Mouse (Mus musculus) limb, embryonic 11.5 days (tissue): Measurements from ENCODE around the gene Hsdl2. TPM values are rescaled to one million over a fixed set of nuclear protein-coding genes. Genes with fewer than 3 reads are reported as not detected.

Experiments used
- ATAC-seq: fragments of 200-750 bp; cut with Nextera tagmentation; 2 replicates; pipeline ENCODE4 v1.8.0; 2017; ENCODE audit warnings: low read depth; ENCODE audit not compliant: insufficient number of reproducible peaks, low FRiP score, low TSS enrichment
- DNase-seq: peaks from one replicate; pipeline ENCODE4 v3.0.0-alpha.2; 2015; ENCODE audit warnings: low spot score
- H3K27ac ChIP-seq: fragments of 300-500 bp; sonication (generic); replicated peaks from 2 replicates; pipeline ENCODE4 v1.5.1; 2014; ENCODE audit warnings: low read depth, mild to moderate bottlenecking, low read length
- H3K27me3 ChIP-seq: fragments of 300-500 bp; sonication (generic); 2 replicates; pipeline ENCODE4 v1.6.1; 2014; ENCODE audit warnings: mild to moderate bottlenecking, low read length, mixed read lengths; ENCODE audit not compliant: control insufficient read depth, insufficient read depth
- H3K36me3 ChIP-seq: fragments of 300-500 bp; sonication (generic); 2 replicates; pipeline ENCODE4 v1.6.1; 2014; ENCODE audit warnings: mild to moderate bottlenecking, low read length, moderate library complexity, mixed read lengths; ENCODE audit not compliant: control insufficient read depth, insufficient read depth
- H3K4me1 ChIP-seq: fragments of 300-500 bp; sonication (generic); 2 replicates; pipeline ENCODE4 v1.6.1; 2014; ENCODE audit warnings: low read length, mixed read lengths; ENCODE audit not compliant: control insufficient read depth, insufficient read depth
- H3K4me2 ChIP-seq: fragments of 300-500 bp; sonication (generic); 2 replicates; pipeline ENCODE4 v1.6.1; 2014; ENCODE audit warnings: low read depth, mild to moderate bottlenecking, moderate library complexity; ENCODE audit not compliant: severe bottlenecking
- H3K4me3 ChIP-seq: fragments of 300-500 bp; sonication (generic); 2 replicates; pipeline ENCODE4 v1.5.1; 2014; ENCODE audit warnings: low read depth, low read length
- H3K9ac ChIP-seq: fragments of 300-500 bp; sonication (generic); 2 replicates; pipeline ENCODE4 v1.6.1; 2014; ENCODE audit warnings: mild to moderate bottlenecking, low read length
- H3K9me3 ChIP-seq: fragments of 300-500 bp; sonication (generic); 2 replicates; pipeline ENCODE4 v1.6.1; 2016; ENCODE audit warnings: low read length; ENCODE audit not compliant: control insufficient read depth
- WGBS: fragments of 180-500 bp; shearing (Covaris S2); extraction: QIAGEN DNeasy Blood & Tissue Kit; methylation state at CpG from one replicate; pipeline ENCODE4 v1.1.7; 2014; 5-methylcytosine and 5-hydroxymethylcytosine counted together
- polyA plus RNA-seq: library from polyadenylated mRNA; unstranded; fragments of >200 nt; fragmentation: Nextera tagmentation; extraction: Ambion mirVana; gene quantifications from 2 replicates; pipeline ENCODE4 v1.2.1, GENCODE M21; 2014

Gene Hsdl2
- polyA plus RNA-seq, 1 experiment from 2014 or later, result 18.7 TPM

DNA sequence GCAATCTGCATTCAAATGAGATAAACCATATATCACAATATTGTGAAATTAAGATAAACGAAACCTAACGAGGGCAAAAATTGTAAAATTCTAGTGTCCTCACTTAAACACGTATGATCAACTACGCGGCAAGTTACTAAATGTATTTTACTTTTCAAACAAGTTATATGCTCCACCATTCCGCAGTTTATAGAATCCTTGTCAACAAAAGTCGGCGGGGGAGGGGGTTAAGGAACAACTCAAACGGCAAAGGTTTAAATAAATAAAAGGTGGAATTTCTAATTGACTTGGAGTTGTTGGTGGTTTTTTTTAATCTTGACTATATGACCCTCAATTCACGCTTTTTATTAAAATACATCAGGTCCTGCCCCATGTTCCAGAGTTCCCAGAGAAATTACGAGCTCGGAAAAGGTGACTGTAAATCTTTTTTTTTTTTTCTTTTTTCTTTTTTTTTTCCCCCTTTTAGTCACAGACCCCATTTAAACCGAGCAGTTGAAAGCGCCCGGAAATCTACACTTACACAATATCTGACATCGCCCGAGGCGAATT is 33.3 kb upstream of the Hsdl2 start:
- Histone ChIP-seq H3K4me3 (peak overlapping the region; percentile 89), H3K27me3 (no peaks in the 10 kb centered on the region), H3K4me2 (peak overlapping the region; percentile 60), H3K4me1 (no peaks in the 10 kb centered on the region), H3K36me3 (no peaks in the 10 kb centered on the region), H3K9me3 (no peaks in the 10 kb centered on the region), H3K9ac (peak overlapping the region; percentile 92), H3K27ac (no peak overlapping the region)
- WGBS, result 4% methylated on average over 18 of the region's 18 CpGs
- ATAC-seq, result no peak
- no peak for DNase-seq

GRCm38 (mm10) chr4:59548560-59549174 is 32.7 kb upstream of the Hsdl2 start:
- Histone ChIP-seq H3K9me3 (no peaks in the 10 kb centered on the region), H3K4me1 (no peaks in the 10 kb centered on the region), H3K36me3 (no peaks in the 10 kb centered on the region), H3K4me3 (peak overlapping the region; percentile 89), H3K27me3 (no peaks in the 10 kb centered on the region), H3K9ac (peak overlapping the region; percentile 92), H3K4me2 (peak overlapping the region; percentile 60), H3K27ac (peak overlapping the region; percentile 86)
- ATAC-seq (peak; percentile 74), DNase-seq (peak; percentile 75)
- WGBS, result under 1% methylated on average over 72 of the region's 83 CpGs

DNA sequence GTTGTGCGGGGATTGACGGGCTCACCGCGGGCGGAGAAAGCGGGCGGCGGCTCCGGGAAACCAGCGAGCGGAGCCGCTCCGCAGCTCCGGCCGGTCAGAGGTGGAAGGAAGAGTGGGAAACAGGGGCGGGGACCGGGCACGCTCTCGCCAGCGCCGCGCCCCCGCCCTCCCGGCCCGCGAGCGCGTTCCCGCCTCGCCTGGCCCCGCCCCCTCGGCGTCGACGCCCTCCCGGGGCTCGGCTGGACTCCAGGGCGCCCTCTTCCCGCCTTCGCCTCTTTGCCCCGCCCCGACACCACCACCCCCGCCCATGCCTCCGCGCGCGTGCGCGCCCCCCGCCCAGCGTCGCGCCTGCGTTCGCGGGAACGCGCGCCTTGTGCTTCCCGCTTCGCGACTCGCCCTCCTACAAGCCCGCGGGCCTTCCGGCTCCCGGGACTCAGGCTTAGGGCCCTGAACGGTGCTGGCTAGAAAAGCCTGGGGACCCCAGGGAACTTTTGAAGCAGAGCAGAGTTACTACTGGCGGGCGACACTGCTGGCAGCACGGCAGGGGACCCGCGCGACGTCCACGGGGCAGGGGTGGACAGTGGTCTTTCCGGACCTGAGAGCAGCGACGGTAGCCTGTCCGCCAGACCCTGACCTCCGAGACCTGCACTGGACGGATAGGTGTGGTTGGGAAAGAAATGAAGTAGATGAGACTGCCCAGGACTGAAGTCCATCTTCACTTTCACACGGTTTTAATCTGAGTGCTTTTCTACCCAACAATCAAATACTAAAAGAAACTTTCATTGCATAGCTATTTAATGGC is 32.0 kb upstream of the Hsdl2 start, which contains the start of gene Ptbp3:
Gene Ptbp3 (minus strand): TSS at position 190 of the 802 bp plus-strand sequence.
- no peaks in the 10 kb centered on the region for H3K9me3 ChIP-seq
- no peaks in the 10 kb centered on the region for H3K4me1 ChIP-seq
- peak; percentile 93 for DNase-seq
- ATAC-seq, result peak; percentile 90
- peak within 1 kb of the TSS; percentile 92 for H3K9ac ChIP-seq
- H3K4me2 ChIP-seq, result peak within 1 kb of the TSS; percentile 71
- no peaks in the 10 kb centered on the region for H3K27me3 ChIP-seq
- no peaks in the 10 kb centered on the region for H3K36me3 ChIP-seq
- H3K27ac ChIP-seq, result peak within 1 kb of the TSS; percentile 86
- peak within 1 kb of the TSS; percentile 89 for H3K4me3 ChIP-seq
- WGBS, result under 1% methylated on average over 58 of the region's 83 CpGs

- H3K4me2 ChIP-seq, result peak overlapping the region; percentile 71
- no peak for ATAC-seq
- H3K4me3 ChIP-seq, result peak overlapping the region; percentile 89
- no peaks in the 10 kb centered on the region for H3K9me3 ChIP-seq
- peak overlapping the region; percentile 92 for H3K9ac ChIP-seq
- no peaks in the 10 kb centered on the region for H3K4me1 ChIP-seq
- no peaks in the 10 kb centered on the region for H3K36me3 ChIP-seq
- 13% methylated on average over 11 of the region's 11 CpGs for WGBS
- H3K27ac ChIP-seq, result no peak overlapping the region
- H3K27me3 ChIP-seq, result no peaks in the 10 kb centered on the region
- DNase-seq, result no peak
Measured at GRCm38 (mm10) chr4:59549977-59550560, 31.3 kb upstream of the Hsdl2 start.

DNA sequence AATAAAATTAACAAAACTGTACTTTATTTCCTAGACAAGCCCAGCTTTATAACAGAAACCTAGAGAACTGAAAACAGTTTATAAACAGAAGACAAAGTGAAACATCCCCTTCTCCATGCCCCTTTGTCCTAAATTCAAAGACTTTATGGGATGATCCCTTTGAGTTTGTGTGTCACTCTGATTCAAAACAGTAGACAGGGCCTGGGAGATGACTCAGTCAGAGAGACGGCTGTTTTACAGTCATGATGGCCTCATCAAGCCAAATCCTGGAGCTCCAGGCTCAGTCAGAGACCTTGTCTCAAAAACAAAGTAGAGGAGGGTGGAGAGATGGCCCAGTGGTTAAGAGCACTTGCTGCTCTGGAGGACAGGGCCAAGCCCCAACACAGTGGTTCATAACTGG is 29.5 kb upstream of the Hsdl2 start:
- DNase-seq (no peak), ATAC-seq (no peak)
- Histone ChIP-seq H3K9ac (no peak overlapping the region), H3K4me1 (no peaks in the 10 kb centered on the region), H3K4me2 (no peak overlapping the region), H3K4me3 (no peak overlapping the region), H3K27ac (no peak overlapping the region), H3K9me3 (no peaks in the 10 kb centered on the region), H3K27me3 (no peaks in the 10 kb centered on the region), H3K36me3 (no peaks in the 10 kb centered on the region)
- WGBS, result 79% methylated on average over 1 of the region's 1 CpGs

DNA sequence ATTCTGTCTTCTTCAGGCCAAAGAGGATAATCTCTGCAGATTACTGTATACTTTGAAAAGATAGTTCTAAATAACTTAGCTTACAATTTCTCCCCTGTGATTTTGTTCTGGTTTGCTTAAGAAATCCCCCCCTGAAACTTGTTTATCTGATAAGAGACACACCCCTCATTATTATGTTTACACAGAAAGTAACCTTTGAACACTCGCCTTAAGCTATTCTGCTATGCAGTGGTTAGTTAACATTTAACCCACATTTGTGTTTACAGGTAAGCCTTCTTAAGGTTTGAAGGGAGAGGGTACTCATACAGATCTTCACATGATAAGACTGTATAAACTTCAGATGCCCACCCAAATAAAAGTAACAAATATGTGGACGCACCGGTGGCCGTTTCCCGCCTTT is 28.5 kb upstream of the Hsdl2 start:
- H3K4me3 ChIP-seq, result no peak overlapping the region
- 88% methylated on average over 5 of the region's 5 CpGs for WGBS
- H3K27ac ChIP-seq, result no peak overlapping the region
- no peaks in the 10 kb centered on the region for H3K36me3 ChIP-seq
- H3K4me2 ChIP-seq, result no peak overlapping the region
- H3K4me1 ChIP-seq, result no peaks in the 10 kb centered on the region
- no peaks in the 10 kb centered on the region for H3K27me3 ChIP-seq
- ATAC-seq, result no peak
- no peak overlapping the region for H3K9ac ChIP-seq
- DNase-seq, result no peak
- no peaks in the 10 kb centered on the region for H3K9me3 ChIP-seq

DNA sequence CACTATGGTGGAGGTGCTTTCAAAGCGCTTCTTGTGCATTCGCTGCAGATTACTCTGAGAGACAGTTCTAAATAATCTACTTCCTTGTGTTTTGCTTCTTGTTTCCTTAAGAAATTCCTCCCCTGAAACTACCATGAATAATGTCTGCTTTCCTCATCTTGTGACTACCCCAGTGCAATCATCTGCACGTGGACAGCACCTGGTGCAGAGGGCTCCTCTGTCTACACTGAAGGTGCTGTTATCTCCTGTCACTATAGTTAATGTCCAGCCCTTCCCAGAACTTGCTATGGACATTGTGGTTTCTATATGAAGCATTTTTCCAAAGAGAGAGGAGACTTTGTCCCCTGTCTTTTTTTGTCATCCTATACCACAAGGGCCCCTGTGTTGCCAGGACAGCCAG is 27.8 kb upstream of the Hsdl2 start:
- Histone ChIP-seq H3K4me3 (no peak overlapping the region), H3K4me2 (no peak overlapping the region), H3K4me1 (no peaks in the 10 kb centered on the region), H3K9ac (no peak overlapping the region), H3K27ac (no peak overlapping the region), H3K36me3 (no peaks in the 10 kb centered on the region), H3K9me3 (no peaks in the 10 kb centered on the region), H3K27me3 (no peaks in the 10 kb centered on the region)
- DNase-seq, result no peak
- WGBS, result 77% methylated on average over 3 of the region's 3 CpGs
- ATAC-seq, result no peak

DNA sequence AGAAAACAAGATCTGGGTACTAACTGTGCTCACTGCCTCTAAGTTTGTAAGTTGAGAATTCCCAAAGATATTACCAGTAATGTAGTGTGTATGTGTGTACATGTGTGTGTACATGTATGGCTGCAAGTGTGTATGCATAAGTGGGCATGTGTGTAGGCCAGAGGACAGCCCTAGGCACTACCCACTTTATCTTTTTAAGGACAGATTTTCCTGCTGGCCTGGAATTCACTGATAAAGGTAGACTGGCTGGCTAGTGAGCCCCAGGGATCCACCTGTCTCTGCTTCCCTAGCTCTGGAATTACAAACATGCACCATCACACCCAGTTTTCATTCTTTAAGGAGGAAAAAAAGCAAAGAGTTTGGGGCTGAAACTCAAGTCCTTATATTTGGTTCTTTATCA is 26.2 kb upstream of the Hsdl2 start:
- Histone ChIP-seq H3K36me3 (no peaks in the 10 kb centered on the region), H3K27me3 (no peaks in the 10 kb centered on the region), H3K9me3 (no peaks in the 10 kb centered on the region), H3K4me3 (no peak overlapping the region), H3K4me1 (no peaks in the 10 kb centered on the region), H3K27ac (no peak overlapping the region), H3K9ac (no peak overlapping the region), H3K4me2 (no peak overlapping the region)
- DNase-seq (no peak), ATAC-seq (no peak)
